Mouse (Mus musculus) liver, adult 2 months (tissue): ENCODE results near the gene Dpf3. TPM values are rescaled to one million over a fixed set of nuclear protein-coding genes. Genes with fewer than 3 reads are reported as not detected.

Experiments
- DNase-seq: peaks from one replicate; pipeline ENCODE4 v3.0.0-alpha.2; 2011; ENCODE audit warnings: low read depth, low spot score; ENCODE audit errors: extremely low read depth
- H3K27ac ChIP-seq: fragments of 200-500 bp; replicated peaks from 2 replicates; pipeline ENCODE4 v1.5.1; 2012; ENCODE audit warnings: low read depth, mild to moderate bottlenecking, control low read depth, inconsistent platforms, low read length; ENCODE audit not compliant: insufficient read depth
- H3K27me3 ChIP-seq: fragments of 200-500 bp; 2 replicates; pipeline ENCODE4 v1.6.1; 2012; ENCODE audit warnings: mild to moderate bottlenecking, moderate library complexity, low read length, inconsistent platforms; ENCODE audit not compliant: control insufficient read depth, insufficient read depth
- H3K36me3 ChIP-seq: fragments of 200-500 bp; 2 replicates; pipeline ENCODE4 v1.6.1; 2012; ENCODE audit warnings: low read length, inconsistent platforms; ENCODE audit not compliant: control insufficient read depth, insufficient read depth
- H3K4me1 ChIP-seq: fragments of 200-500 bp; 2 replicates; pipeline ENCODE4 v1.6.1; 2011; ENCODE audit warnings: low read length; ENCODE audit not compliant: control insufficient read depth, insufficient read depth
- H3K4me3 ChIP-seq: fragments of 200-500 bp; 2 replicates; pipeline ENCODE4 v1.5.1; 2011; ENCODE audit warnings: low read depth, mild to moderate bottlenecking, control low read depth, low read length, moderate library complexity; ENCODE audit not compliant: insufficient read depth
- H3K79me2 ChIP-seq: fragments of 200-500 bp; 2 replicates; pipeline ENCODE4 v1.6.1; 2012; ENCODE audit warnings: inconsistent platforms, mild to moderate bottlenecking, low read length, moderate library complexity; ENCODE audit not compliant: control insufficient read depth, insufficient read depth
- H3K9ac ChIP-seq: fragments of 200-500 bp; 2 replicates; pipeline ENCODE4 v1.6.1; 2012; ENCODE audit warnings: low read depth, mild to moderate bottlenecking, control low read depth, inconsistent platforms, low read length
- CTCF ChIP-seq: fragments of 200-500 bp; IDR thresholded peaks from 2 replicates; pipeline ENCODE4 v1.5.1; 2011; ENCODE audit warnings: low read depth, low read length, control low read depth
- POLR2A ChIP-seq: fragments of 200-500 bp; IDR thresholded peaks from 2 replicates; pipeline ENCODE4 v1.6.1; 2011; ENCODE audit warnings: low read length, control low read depth; ENCODE audit not compliant: insufficient read depth; ENCODE audit errors: extremely low read depth
- WGBS: fragments of 180-500 bp; shearing (Covaris S2); methylation state at CpG from one replicate; pipeline ENCODE4 v1.1.7; 2018; 5-methylcytosine and 5-hydroxymethylcytosine counted together
- polyA plus RNA-seq: library from polyadenylated mRNA; depleted of rRNA; stranded (reverse); fragments of >200 nt; gene quantifications from 2 replicates; pipeline ENCODE4 v1.2.3, GENCODE M21; 2012
- total RNA-seq: library from RNA; depleted of rRNA; stranded (reverse); fragments of >200 nt; gene quantifications from 2 replicates; pipeline ENCODE4 v1.2.3, GENCODE M21; 2014

The Dpf3 gene
- total and polyA plus RNA-seq, 2 experiments = 1.6 to 2.4 TPM

DNA sequence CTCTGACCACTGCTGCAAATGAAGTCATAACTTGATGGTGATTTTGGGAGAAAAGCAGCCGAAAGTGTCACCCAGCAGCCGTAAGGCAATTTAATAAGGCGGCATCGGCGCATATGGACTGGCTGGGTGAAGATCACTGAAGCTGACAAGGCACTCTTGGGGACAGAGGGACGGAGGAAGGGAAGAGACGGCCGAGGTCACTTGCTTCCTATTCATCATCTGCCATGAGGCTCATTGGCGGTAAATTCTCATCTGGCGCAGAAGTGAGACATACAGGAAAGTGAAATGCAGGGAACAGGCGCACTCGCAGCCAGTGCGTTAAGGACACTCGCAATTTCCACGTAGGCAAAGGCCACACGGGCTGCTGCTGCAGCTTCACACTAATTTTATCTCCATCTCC, 95.5 kb downstream of the Dpf3 start:
- no peaks in the 10 kb centered on the region for H3K27me3 ChIP-seq
- H3K4me3 ChIP-seq = no peak overlapping the region
- no peak overlapping the region for H3K9ac ChIP-seq
- H3K79me2 ChIP-seq = peaks cover 7% of the 10 kb centered on the region; the same call in 1 of the 2 replicates
- H3K27ac ChIP-seq = no peak overlapping the region
- DNase-seq = no peak
- peaks cover 3% of the 10 kb centered on the region; the same call in 1 of the 2 replicates for H3K4me1 ChIP-seq
- H3K36me3 ChIP-seq = no peaks in the 10 kb centered on the region
- TF ChIP-seq POLR2A (no peak), CTCF (no peak)
- 93% methylated on average over 16 of the region's 16 CpGs for WGBS

DNA sequence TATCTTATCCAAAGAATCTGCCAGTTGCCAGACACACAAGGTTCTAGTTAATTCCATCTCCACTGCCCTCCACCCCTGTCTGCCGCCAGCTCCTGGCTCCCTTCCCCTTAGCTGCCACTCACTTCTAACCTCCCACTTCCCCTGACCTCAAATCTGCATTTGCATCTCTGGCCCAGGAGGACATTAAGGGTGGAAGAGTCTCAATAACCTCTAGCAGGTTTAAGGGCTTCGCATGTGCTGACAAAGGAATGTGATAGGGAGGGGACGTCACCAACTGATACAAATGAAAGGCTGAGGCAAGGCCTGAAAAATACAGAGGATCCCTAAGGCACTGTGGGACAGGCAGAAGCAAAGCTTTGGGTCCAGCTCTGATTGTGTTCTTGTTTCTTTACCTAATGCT, 100.0 kb downstream of the Dpf3 start:
- Histone ChIP-seq H3K4me1 (peaks cover 3% of the 10 kb centered on the region; the same call in 1 of the 2 replicates), H3K27me3 (0 out of 2 replicates have a peak, but pooled peaks cover 3% of the 10 kb centered on the region), H3K27ac (no peak overlapping the region), H3K4me3 (no peak overlapping the region), H3K79me2 (peaks cover 7% of the 10 kb centered on the region; the same call in 1 of the 2 replicates), H3K36me3 (no peaks in the 10 kb centered on the region), H3K9ac (no peak overlapping the region)
- TF ChIP-seq POLR2A (no peak), CTCF (no peak)
- 82% methylated on average over 3 of the region's 3 CpGs for WGBS
- DNase-seq = no peak

DNA sequence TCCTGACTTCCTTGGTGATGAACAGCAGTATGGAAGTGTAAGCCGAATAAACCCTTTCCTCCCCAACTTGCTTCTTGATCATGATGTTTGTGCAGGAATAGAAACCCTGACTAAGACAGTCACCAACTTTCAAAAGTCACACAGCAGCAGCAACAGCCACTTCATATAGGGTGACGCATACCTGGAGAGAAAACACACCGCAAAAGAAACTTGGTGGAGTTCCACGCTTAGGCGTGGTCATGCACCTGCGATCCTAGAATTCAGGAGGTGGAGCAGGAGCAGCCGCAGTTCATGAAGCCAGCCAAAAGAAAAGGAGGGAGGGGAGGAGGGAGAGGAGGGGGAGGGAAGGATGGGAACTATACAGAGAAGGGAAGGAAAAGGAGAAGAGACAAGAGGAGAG, 106.4 kb downstream of the Dpf3 start:
- Histone ChIP-seq H3K4me3 (no peak overlapping the region), H3K79me2 (no peaks in the 10 kb centered on the region; the same call in 1 of the 2 replicates), H3K27ac (no peak overlapping the region), H3K27me3 (0 out of 2 replicates have a peak, but pooled peaks cover 4% of the 10 kb centered on the region), H3K4me1 (peaks cover 8% of the 10 kb centered on the region; the same call in 1 of the 2 replicates), H3K9ac (no peak overlapping the region), H3K36me3 (no peaks in the 10 kb centered on the region)
- TF ChIP-seq CTCF = no peak
- TF ChIP-seq POLR2A = no peak
- no peak for DNase-seq
- WGBS = 95% methylated on average over 7 of the region's 7 CpGs

DNA sequence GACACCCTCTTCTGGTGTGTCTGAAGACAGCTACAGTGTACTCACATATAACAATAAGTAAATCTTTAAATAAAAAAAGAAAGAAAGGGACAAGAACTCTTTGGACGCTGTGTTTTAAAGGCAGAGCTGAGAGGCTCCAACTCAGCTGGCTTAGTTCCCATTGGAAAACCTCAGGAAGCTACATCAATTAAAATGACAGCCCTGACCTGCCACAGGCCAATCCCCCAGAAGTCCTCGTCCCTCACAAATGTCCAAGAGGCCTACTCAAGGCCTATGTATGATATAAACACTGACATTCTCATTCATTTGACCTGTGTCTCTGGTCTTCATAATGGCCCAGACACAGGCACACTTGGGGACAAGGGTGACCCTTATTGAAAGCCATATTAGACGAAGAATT, 107.5 kb downstream of the Dpf3 start:
- 85% methylated on average over 3 of the region's 3 CpGs for WGBS
- no peak for DNase-seq
- Histone ChIP-seq H3K27me3 (0 out of 2 replicates have a peak, but pooled peaks cover 4% of the 10 kb centered on the region), H3K27ac (no peak overlapping the region), H3K4me1 (peaks cover 12% of the 10 kb centered on the region), H3K4me3 (no peak overlapping the region), H3K9ac (no peak overlapping the region), H3K36me3 (no peaks in the 10 kb centered on the region), H3K79me2 (no peaks in the 10 kb centered on the region; the same call in 1 of the 2 replicates)
- no peak for TF ChIP-seq POLR2A
- no peak for TF ChIP-seq CTCF

DNA sequence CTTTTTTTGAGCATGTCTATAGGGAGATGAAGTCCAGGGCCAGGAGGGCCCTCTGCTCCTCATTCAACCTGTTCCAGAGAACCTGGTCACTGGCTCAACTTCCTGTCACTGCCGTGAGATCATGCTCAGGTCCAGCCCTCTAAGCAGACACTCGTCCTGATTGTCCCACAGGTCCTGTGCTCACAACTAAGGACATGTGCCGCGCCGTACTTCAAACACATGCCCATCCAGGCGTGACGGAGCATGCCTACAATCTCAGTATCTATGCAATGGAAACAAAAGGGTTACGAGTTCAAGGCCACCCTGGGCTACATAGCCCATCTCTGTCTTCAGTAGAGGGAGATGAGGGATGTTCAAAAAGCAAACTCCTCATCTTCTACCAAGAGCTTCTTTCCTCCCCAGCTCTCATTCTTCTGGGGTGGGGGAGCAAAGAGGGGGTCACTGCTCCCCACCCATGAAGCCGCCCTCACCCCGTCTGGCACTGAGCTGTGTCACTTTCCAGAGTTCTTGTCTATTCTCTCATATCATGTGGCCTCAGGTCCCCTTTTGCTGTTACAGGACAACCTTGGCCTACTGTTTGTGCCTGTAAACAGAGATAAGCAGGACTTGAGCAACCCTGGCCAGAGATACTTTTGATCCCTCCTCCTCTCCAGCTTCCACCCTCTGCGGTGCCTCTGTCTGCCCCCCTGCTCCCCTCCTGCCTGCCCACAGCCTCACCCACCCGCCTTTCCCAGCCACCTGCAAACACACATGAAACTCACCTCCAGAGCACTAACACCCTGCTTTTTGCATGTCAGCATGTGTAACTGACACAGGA, 112.3 kb downstream of the Dpf3 start:
- H3K4me3 ChIP-seq = no peak overlapping the region

DNA sequence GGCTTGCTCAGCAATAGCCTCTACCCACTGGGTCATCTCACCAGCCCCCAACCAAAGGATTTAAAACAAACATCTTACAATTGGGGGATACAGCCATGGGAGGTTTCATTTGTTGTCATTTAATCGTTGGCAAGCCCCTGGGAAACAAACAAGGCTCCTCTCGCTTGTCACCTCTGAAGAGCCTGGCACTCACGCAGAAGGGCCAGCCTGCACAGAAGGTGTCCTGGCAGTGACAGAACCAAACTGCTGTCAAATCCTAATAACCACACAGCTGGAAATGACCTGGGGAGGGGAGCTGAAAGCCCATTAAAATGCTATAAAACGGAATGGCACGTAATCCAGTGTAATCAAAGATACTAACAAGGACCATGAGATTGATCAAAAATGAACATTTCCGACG, 114.4 kb downstream of the Dpf3 start:
- 86% methylated on average over 7 of the region's 7 CpGs for WGBS
- Histone ChIP-seq H3K36me3 (no peaks in the 10 kb centered on the region), H3K4me1 (peaks cover 14% of the 10 kb centered on the region), H3K27ac (no peak overlapping the region), H3K27me3 (no peaks in the 10 kb centered on the region), H3K4me3 (no peak overlapping the region), H3K79me2 (no peaks in the 10 kb centered on the region; the same call in 1 of the 2 replicates), H3K9ac (no peak overlapping the region)
- TF ChIP-seq POLR2A = no peak
- no peak for TF ChIP-seq CTCF
- no peak for DNase-seq

More for the DNA sequence above, 112.3 kb downstream of the Dpf3 start:
- H3K27me3 ChIP-seq = no peaks in the 10 kb centered on the region
- peaks cover 14% of the 10 kb centered on the region for H3K4me1 ChIP-seq
- no peak overlapping the region for H3K9ac ChIP-seq
- no peaks in the 10 kb centered on the region for H3K36me3 ChIP-seq
- H3K27ac ChIP-seq = no peak overlapping the region
- TF ChIP-seq CTCF (no peak), POLR2A (no peak)
- peak; percentile 89 for DNase-seq
- WGBS = 28% methylated on average over 12 of the region's 12 CpGs
- no peaks in the 10 kb centered on the region; the same call in 1 of the 2 replicates for H3K79me2 ChIP-seq
